Mouse (Mus musculus): ENCODE measurements at regions not wholly inside any gene's neighbourhood (a gene's known extent, or its start where the extent isn't known, plus 50 kb on each side); places are given as distances from the start of the nearest gene placed in this dataset.
"Not testable (repeated sequence)": the region's sequence is repeated elsewhere in the genome, so short reads cannot be mapped to it uniquely, and the experiment has no call there.

- DNase-seq (ENCODE audit: low spot score in 2 of 2): no peak
Measured at GRCm38 (mm10) chr2:114454901-114455300, 199.9 kb downstream of the Dph6 start.

- DNase-seq (ENCODE audit: low spot score in 2 of 2): peak in 1 of 2 experiments; percentile 6
Measured at GRCm38 (mm10) chr2:114450185-114450584, 204.6 kb downstream of the Dph6 start.

- DNase-seq (ENCODE audit: low spot score in 2 of 2): no peak
Measured at GRCm38 (mm10) chr2:114443801-114444200, 211.0 kb downstream of the Dph6 start.

GRCm38 (mm10) chr2:114440943-114441342 is 213.8 kb downstream of the Dph6 start:
- no peak for DNase-seq (ENCODE audit: low spot score in 2 of 2)

GRCm38 (mm10) chr2:114439668-114440067 is 215.1 kb downstream of the Dph6 start:
- DNase-seq (ENCODE audit: low spot score in 2 of 2): peak in 1 of 2 experiments; percentile 46

- DNase-seq (ENCODE audit: low spot score in 2 of 2): no peak
Measured at GRCm38 (mm10) chr2:114438048-114438447, 216.7 kb downstream of the Dph6 start.

- peak; percentile 3 to 51 for DNase-seq (ENCODE audit: low spot score in 2 of 2)
Measured at GRCm38 (mm10) chr2:114427426-114428157, 226.3 kb upstream of the Zfp770 start.

GRCm38 (mm10) chr2:114419346-114419745 is 218.1 kb upstream of the Zfp770 start:
- DNase-seq (ENCODE audit: low spot score in 2 of 2): no peak

- DNase-seq (ENCODE audit: low spot score in 2 of 2): no peak
Measured at GRCm38 (mm10) chr2:114413013-114413412, 211.7 kb upstream of the Zfp770 start.

- no peak for DNase-seq (ENCODE audit: low spot score in 2 of 2)
Measured at GRCm38 (mm10) chr2:114411940-114412715, 210.9 kb upstream of the Zfp770 start.

- DNase-seq (ENCODE audit: low spot score in 2 of 2): no peak
Measured at GRCm38 (mm10) chr2:114410717-114411116, 209.4 kb upstream of the Zfp770 start.

- no peak for DNase-seq (ENCODE audit: low spot score in 2 of 2)
Measured at GRCm38 (mm10) chr2:114409542-114409941, 208.3 kb upstream of the Zfp770 start.

- DNase-seq (ENCODE audit: low spot score in 2 of 2): no peak
Measured at GRCm38 (mm10) chr2:114407408-114407807, 206.1 kb upstream of the Zfp770 start.

GRCm38 (mm10) chr2:114384566-114384965 is 183.3 kb upstream of the Zfp770 start:
- DNase-seq (ENCODE audit: low spot score in 2 of 2): no peak

- peak in 1 of 2 experiments; percentile 16 for DNase-seq (ENCODE audit: low spot score in 2 of 2)
Measured at GRCm38 (mm10) chr2:114378844-114379533, 177.7 kb upstream of the Zfp770 start.

- no peak for DNase-seq (ENCODE audit: low spot score in 2 of 2)
Measured at GRCm38 (mm10) chr2:114373476-114373875, 172.2 kb upstream of the Zfp770 start.

GRCm38 (mm10) chr2:114353876-114354275 is 152.6 kb upstream of the Zfp770 start:
- not testable (repeated sequence) for DNase-seq (ENCODE audit: low spot score in 2 of 2)

- DNase-seq (ENCODE audit: low spot score in 2 of 2): peak in 1 of 2 experiments; percentile 18
Measured at GRCm38 (mm10) chr2:114340578-114341293, 139.5 kb upstream of the Zfp770 start.

- DNase-seq (ENCODE audit: low spot score in 2 of 2): no peak
Measured at GRCm38 (mm10) chr2:114301746-114302145, 100.5 kb upstream of the Zfp770 start.

GRCm38 (mm10) chr2:114295110-114295509 is 93.8 kb upstream of the Zfp770 start:
- no peak for DNase-seq (ENCODE audit: low spot score in 2 of 2)

GRCm38 (mm10) chr2:114291387-114291786 is 90.1 kb upstream of the Zfp770 start:
- no peak for DNase-seq (ENCODE audit: low spot score in 2 of 2)

All from layer of hippocampus, postnatal 14 days (tissue).